Mouse (Mus musculus) small intestine, adult 2 months (tissue): ENCODE data around the gene Kcnmb2.

Source experiments
- CTCF ChIP-seq: fragments of 200-500 bp; IDR thresholded peaks from 2 replicates; pipeline ENCODE4 v1.5.1; 2012; ENCODE audit warnings: low read depth, mild to moderate bottlenecking, control low read depth, inconsistent platforms, low read length, moderate library complexity, mixed read lengths; ENCODE audit not compliant: insufficient replicate concordance, insufficient read length; ENCODE audit errors: extremely low read depth
- POLR2A ChIP-seq: fragments of 200-500 bp; IDR thresholded peaks from 2 replicates; pipeline ENCODE4 v1.6.1; 2012; ENCODE audit warnings: low read depth, mild to moderate bottlenecking, control low read depth, inconsistent platforms, low read length, moderate library complexity

GRCm38 (mm10) chr3:31903506-31903905 lies 1.2 kb downstream of the Kcnmb2 start:
- TF ChIP-seq CTCF: no peak
- no peak for TF ChIP-seq POLR2A
